Mouse (Mus musculus): Measurements from ENCODE around the gene Acot13.
"Not testable (repeated sequence)": the region's sequence is repeated elsewhere in the genome, so short reads cannot be mapped to it uniquely, and the experiment has no call there.

The Acot13 gene

DNA sequence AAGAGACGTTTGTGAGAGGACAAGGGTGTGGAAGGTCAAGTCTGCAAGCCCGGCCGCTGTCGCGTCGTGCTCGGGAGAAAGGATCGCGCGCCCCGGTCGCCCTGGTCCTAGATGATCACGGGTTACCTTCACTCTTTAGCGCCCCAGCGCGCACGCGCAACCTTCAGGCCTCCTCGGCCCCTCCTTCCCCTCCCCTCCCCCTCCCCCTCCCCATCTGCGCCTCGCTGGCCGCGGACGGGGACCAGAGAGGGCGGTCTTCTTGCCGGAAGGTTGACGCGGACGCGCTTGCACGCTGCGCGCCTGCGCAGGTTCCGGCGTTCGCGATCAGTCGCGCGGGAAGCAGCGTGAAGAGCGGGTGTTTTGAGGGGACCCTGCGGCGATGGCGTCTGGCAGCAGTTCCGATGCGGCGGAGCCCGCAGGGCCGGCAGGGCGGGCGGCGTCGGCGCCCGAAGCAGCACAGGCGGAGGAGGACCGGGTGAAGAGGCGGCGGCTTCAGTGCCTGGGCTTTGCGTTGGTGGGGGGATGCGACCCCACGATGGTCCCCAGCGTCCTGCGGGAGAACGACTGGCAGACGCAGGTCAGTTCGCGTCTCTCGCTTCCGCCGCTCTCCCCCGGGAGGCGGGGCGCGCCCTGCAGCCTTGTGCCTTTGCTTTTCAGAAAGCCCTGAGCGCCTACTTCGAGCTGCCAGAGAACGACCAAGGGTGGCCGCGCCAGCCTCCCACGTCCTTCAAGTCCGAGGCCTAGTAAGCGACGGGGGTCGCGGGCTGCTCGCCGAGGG, at the start of gene Acot13, which contains the start of gene Tdp2:
Gene Acot13, minus strand, starts transcription at position 188 of the 778 bp plus-strand sequence.
Gene Tdp2, plus strand, starts transcription at position 327 of the 778 bp plus-strand sequence.
- peak; percentile 97 for DNase-seq

DNA sequence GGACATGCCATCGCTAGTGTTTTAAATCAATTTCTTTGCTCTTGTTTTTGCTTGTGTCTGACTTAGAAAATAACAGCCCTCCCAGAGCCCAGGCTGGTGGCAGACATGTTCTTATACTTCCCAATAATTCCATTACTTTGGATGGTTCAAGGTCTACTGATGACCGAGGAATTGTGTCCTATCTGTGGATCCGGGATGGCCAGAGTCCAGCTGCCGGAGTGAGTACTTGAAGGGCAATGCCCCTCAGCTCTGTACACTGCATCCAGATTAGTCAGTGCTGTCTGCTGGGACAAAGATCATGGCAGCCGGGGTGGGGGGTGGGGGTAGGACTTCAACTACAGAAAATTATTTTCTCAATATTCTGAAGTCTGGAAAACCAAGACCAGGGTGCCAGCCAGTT, 49.4 kb upstream of the Acot13 start:
- DNase-seq: peak; percentile 73

DNA sequence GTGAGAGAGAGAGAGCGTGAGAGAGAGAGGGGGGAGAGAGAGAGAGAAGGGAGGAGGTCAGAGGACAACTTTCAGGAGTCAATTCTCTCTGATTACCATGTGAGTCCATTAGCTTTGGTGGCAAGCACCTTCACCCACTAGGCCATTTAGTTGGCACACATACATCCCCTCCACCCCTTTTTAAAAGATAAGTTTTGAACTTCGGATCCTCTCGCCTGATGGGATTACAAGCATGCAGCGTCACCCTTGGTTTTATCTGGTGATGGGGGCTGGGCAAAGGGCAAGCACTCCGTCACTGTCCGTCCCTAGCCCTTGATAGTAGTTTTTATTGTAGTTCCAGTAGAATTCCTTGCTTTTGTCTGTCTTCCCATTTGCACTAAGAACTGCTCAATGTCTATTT, 48.9 kb upstream of the Acot13 start:
- no peak for DNase-seq

DNA sequence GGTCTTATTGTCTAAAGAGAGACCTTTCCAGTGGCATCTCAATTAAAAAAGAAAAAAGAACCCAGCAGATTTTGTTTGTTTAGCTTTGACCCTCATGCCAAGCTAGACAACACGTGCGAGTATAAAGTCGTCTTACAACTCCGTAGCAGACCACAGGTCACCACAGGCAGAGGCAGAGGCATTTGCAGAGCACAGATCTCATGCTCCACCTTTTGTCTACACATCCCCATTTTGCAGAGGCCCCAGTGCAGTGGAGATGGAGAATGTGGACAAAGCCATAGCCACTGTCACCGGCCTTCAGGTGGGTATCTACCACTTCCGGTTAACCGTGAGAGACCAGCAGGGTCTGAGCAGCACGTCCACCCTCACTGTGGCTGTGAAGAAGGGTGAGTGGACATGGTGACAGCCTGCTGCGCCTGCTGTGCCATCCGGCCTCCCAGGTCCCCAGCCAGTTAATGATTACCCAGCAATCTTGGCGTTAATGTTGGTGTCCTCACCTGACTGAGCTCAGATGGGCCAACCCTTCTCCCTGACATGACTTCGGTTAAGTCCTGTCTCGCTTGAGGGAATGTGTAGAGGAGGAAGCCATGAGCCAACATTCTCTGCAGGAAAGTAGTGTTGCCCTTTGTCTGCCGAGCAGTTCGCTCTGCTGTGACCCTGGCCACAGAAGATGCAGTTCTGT, 48.2 kb upstream of the Acot13 start:
- DNase-seq: peak; percentile 88

DNA sequence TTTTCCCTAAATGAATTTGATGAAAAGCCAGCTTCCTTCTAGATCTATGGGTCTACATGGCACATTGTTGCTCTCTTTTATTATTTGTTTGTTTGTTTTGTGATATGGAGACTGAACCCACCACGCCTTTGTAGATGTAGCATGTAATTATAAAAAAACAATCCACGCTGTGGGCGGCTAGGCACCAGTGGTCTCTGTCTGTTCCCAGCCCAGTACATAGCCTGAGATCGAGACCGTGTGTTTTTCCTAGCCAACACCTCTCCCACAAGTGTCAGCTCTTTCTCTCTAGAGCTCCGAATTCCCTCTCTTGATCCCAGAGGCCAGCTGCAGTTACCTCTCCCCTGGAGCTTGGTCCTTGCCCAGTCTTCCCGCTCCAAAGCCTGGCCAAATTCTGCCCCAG, 36.9 kb upstream of the Acot13 start:
- no peak for DNase-seq

DNA sequence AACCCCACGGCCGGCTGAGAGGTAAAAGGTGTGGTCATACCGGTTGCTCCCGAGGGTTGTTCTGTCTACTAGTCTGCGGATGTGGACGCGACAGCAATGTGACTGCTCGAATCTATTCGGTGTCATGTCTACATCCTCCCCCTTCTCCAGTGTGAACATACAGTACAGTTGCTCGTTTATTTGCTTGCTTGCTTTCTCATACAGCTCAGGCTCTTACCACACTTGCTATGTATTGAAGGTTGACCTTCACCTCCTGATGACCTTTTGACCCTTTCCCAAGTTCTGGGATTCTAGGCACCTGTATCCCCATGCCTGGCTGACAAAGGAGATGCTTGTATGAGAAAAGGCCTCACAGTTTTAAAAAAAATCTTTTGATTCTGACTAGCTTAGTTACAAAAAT, 36.4 kb upstream of the Acot13 start:
- DNase-seq: no peak

DNA sequence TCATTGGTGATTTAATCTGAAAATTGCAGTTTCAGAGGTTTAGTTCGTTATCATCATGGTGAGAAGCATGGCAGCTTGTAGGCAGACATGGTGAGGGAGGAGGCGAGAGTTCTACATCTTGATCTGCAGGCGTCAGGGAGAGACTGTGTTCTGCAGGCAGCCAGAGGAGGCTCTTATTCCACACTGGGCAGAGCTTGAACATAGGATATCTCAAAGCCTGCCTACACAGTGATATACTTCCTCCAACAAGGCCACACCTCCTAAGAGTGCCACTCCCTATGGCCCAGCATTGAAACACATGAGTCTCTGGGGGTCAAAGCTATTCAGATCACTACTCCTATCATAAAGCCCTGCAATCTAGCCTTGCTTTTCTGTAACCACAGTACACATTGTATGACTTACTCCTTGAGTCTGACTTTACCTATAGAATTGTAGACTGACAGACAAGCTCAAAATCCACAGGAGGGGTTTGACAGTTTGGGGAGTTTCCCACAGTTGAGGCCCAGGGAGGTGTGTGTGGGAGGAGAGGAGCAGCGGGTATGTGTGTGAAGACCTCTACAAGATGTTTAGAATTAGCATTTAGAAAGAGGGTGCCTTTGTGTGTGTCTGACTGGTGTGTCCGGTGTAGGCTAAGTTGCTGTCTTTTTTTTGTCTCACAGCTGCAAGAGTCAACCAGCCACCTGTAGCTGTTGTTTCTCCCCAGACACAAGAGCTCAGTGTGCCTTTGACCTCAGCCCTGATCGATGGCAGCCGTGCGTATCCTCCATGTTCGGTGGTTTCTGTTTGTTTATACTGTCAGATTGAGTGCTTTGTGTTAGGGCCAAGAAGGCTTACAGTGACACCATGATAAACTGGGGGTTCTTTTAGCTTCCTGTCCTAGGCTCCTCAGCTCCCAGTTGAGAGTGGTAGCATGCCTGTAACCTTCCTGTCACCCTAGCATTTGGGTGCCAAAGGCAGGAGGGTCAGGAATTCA, 35.4 kb upstream of the Acot13 start:
- DNase-seq: no peak

DNA sequence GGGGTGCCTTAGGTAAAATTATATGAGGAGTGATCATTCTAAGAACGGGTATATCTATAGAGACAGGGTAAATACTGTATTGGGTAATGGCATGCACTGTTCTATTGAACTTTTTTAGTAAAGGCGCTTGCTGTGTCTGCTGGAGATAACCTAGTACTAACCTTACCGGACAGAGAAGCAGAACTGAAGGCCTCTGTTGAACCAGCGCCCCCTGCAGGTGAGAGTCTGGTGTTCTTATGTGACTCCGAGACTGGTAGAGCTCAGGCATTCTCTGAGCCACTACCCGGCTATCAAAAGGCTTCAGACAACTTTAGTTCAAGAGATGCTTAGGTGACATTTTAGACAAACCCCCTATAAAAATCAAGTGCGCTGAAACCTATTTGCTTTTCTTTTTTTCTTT, 31.2 kb upstream of the Acot13 start:
- peak; percentile 32 for DNase-seq

DNA sequence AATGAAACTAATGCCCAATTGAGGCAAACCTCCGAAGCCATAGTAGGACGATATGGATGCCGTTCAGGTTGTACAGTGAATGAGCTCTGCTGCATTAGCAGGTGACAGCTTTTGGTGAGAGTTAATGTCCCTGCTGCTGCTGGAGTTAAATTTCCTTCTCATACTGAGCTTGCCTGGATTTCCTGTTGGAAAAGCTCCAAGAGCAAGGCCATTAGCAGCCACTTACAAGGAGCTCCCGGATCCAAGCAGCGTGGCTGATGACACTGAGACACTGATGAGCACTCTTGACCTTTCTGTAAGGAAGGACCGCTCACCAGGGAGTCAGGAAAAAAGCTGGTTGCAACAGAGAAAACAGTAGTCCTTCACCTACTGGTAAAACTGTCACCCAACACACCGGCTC, 30.7 kb upstream of the Acot13 start:
- DNase-seq: peak; percentile 51

DNA sequence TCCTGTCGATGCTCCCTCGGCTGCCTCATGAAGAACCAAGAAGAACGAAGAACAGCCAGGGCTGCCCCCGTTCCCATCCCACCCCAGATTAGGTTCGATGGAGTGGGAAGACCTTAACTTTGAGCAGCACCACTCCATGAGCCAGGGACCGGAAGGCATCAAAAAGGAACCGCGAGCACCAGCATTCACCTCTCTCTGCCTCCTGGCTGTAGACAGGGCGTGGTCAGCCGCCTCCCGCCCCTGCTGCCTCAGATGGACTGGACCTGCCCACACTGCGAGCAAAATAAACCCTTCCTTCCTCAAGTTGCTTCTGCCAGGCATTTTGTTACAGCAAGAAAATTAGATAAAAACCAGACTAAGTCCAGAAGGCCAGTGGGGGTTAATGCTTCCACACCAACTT, 29.7 kb upstream of the Acot13 start:
- DNase-seq: no peak

DNA sequence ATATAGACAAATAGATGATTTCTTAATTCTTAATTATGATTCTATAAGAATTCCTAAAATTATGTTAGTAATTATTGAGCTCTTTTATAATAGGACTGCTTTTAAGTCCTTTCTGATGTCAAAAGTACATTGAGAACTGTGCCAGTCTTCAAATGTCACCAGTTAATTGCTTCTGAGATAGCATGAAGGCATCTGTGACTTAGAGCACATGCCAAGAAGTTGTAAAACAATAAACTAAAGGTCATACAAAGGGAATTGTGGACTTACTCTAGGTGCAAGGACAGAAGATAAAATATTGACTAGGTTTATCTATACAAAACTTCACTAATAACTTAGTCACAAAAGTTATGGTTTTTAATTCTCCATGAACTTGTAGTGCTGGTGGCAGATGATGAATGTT, 27.8 kb upstream of the Acot13 start:
- DNase-seq: no peak

DNA sequence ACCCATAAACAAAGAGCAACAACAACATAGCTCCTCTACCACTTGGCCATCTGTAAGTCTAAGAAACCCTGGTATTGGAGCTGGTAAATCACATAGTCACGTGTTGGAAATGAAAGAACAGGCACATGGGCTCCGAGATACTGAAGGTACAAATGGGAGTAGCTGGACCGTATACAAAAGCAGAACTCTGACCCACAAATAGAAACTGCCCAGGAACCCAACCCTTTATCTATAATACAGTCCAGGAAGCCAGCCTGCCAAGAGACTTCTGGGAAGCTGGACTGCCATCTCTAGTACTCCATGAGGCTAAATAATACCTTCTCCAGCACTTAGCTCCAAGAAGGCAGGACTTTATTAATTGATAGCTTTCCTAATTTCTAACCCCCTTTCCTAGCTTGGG, 21.2 kb upstream of the Acot13 start:
- DNase-seq: no peak

DNA sequence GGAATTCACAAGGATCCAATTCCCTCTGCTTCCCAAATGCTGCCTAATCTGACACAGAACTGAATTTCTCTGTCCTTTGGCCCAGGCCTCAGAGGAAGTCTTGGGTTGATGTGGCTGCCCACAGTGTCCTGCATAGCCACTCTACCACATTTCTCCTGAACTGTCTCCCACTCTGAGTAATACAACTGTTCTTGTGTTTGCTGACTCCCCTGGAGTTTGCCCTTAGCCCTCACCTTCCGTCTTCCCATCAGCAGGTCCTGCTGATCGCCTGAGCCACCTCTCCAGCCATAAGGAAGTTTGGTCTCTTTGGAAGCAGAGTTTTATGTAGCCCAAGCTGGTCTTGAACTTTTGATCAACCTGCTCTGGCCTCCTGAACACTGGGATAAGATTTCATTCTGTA, 20.6 kb upstream of the Acot13 start:
- no peak for DNase-seq

DNA sequence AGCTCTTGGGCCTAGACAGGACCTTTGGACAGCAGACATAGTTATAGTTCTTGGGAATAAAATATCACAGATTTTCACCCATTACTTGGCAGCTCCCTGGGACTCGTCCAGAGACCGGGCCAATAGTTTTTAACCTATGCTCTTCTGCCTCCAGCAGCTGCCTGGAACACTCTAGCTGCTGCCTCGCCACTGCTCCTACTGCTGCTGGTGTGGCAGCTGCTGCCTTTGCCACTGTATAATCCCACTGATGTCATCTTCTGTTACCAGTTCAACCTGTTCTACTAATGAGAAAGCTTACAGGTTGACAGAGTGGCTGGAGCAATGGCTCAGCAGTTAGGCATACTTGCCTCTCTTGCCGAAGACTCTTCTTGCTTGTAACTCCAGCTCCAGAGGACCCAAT, 18.0 kb upstream of the Acot13 start:
- peak; percentile 20 for DNase-seq

DNA sequence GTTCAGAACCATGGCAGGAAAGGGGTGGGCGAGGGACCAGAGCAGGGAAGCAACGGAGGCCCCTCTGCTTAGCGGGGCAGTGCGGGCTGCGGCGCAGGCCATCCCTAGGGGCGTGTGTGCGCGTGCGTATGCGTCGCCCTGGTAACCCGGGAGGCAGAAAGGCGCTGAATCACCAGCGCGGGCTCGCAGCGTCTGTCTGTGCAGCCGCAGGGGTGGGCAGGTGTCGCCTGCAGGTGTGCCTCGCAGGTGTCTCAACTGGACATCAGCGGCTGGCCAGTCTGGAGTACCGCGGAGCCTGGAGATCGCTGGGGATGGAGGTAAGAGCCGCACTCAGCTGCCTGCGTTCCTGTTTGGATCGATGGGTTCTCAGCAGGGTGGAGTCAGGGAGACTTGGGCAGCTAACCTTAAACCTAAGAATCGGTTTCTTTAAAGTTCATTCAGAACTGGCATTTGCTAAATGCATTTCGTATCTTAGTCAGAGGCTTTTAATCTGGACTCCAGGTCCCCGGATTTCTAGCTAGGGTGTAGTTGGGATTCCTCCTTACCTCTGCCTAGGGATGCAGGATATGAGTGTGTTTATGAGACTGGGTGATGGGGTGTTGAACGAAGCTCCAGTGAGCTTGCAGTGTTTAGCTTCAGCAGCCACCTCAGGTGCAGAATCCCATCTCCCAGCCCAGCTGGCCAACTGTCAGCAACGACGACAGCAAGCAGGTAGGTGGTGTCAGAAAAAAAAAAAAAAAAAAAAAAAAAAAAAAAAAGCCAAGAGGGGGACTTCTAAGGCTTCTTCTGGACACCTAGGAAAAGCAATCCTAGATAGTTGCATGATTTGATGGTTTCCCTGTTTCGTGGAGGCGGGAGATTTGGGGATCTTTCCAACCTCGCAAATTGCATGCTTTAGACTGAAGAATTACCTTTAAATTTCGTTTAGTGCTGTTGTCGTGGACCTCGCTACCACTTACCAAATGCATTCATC, 13.9 kb upstream of the Acot13 start, which contains the start of gene D130043K22Rik:
Gene D130043K22Rik, plus strand, starts transcription at position 153 of the 973 bp plus-strand sequence.
- peak; percentile 45 for DNase-seq

DNA sequence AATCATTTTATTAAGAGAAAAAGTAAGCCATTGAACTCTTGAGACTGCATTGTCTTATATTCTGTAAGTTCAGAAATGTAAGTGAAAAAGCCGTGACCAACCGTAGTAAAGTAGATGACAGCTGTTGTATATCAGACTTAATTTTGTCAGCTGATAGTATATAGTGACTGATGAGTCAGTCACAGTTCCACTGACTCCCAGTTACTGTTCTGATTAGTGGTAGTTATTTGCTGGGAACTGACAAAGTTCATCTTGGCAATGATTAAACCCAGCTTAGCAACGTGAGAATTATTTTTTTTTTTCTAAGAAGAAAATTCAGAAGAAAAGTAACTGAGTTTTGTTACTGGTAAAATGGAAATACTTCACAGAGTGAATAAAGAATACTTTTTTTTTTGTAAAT, 10.4 kb upstream of the Acot13 start:
- DNase-seq: no peak

DNA sequence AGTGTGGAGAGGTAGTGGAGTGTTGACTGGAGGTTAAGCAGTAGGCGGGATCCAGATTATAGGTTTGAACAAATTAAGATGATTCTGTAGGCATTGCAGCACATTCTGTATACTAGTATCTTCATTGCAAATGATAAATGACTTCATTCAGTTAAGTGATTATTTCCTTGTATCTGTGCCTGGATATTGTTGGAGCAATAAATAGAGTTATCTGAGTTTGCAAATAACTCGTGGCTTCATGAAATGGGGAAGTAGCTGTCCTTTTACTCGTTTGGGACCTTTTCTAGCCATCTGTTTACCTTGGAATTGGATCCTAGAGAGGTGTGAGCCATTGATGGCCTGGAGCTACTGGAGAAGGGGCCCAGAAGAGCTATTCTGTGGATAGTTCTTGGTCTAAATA, 8.5 kb upstream of the Acot13 start:
- DNase-seq: no peak

DNA sequence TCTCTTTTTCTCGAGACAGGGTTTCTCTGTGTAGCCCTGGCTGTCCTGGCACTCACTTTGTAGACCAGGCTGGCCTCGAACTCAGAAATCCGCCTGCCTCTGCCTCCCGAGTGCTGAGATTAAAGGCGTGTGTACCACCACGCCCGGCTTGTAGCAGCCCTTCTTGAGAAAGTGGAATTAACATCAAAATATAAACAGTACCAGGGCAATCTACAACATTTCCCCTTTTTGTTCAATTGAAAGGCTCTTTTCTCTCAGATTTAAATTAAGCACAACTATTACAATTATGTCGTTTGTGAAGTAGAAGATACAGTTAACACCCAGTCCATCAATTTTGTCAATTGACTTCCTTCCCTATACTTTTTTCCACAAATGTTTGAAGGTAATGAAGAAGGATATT, 6.4 kb upstream of the Acot13 start:
- DNase-seq: not testable (repeated sequence)

DNA sequence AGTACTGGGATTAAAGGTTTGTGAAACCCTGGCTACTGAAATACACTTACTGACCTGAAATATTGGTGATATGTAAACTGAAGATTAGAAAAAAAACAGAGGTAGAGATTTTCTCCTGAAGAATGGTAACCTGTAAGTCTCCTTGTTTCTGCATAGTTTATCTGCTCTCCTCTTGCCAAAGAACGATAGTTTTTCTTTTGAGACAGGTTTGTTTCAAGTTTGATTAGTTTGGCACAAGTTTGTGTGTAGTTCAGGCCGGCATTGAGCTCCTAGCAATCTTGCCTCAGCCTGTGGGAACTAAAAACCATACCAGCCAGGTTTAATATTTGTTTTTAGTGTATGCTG, 1.4 kb upstream of the Acot13 start:
- no peak for DNase-seq

DNA sequence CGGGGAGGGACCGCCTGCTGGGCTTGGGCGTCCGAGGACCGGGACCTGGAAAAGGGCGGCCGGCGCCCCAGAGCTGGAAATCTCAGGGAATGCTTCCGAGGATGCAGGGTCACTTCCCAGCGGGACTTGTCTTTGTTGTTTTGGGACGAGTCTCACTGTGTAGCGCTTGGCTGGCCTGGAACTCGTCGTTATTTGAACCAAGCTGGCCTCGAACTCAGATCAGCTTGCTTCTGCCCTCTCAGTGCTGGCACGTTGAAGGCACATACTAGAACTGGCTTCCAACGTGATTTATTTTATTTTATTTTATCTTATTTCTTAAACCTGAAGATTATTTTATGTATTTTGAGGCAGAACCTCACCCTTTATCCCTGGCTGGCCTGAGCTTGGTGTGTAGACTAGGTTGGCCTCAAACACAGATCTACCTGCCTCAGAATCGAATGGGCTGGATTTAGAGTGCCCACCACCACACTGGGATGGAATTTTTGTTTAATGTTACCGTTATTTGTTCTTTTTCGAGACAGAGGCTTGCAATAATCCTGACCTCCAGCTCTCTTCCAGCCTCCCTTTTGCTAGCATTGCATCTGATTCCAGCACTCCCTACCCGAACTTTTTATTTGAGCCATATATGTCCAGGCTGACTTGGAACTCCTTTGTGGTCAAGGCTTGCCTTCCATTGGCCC, 931 bp upstream of the Acot13 start:
- no peak for DNase-seq

DNA sequence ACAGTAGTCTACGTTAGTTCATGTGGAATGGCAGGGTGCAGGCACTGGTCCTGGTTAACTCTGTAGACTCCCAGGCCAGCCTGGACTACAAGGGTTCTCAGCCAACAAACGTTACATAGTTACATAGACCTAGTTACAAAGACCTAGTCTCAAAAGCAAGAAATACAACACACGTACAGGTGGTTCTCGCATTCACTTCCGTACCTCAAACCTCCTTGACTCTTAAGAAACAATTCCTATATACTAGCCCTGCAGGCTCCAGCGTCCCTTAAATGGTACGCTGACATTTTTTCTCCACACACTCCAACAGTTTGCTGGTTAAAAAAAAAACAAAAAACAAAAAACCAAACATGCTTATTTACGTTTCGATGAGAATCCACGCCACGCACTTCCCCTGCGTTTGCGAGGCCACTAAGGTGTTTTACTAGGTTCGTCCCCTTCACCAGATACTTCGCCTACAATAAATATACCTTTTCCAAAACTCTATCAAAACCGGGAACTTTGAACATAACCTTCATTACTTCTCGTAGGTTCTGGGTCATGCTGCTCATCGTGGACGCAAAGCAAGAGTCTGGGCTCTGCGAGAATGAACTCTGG, 486 bp downstream of the Acot13 start:
- DNase-seq: peak; percentile 24
